Mouse (Mus musculus) hindbrain, embryonic 11.5 days (tissue): ENCODE data around the gene Pik3r4. TPM values are rescaled to one million over a fixed set of nuclear protein-coding genes. Genes with fewer than 3 reads are reported as not detected.
"Not testable (repeated sequence)": the region's sequence is repeated elsewhere in the genome, so short reads cannot be mapped to it uniquely, and the experiment has no call there.

Experiments
- ATAC-seq: fragments of 200-750 bp; cut with Nextera tagmentation; 2 replicates; pipeline ENCODE4 v1.8.0; 2017; ENCODE audit warnings: mild to moderate bottlenecking, moderate TSS enrichment, moderate library complexity; ENCODE audit not compliant: low FRiP score
- DNase-seq: peaks from one replicate; pipeline ENCODE4 v3.0.0-alpha.2; 2015; ENCODE audit warnings: low spot score
- H3K27ac ChIP-seq: fragments of 300-500 bp; sonication (generic); 2 replicates; pipeline ENCODE4 v1.5.1; 2014; ENCODE audit warnings: mild to moderate bottlenecking, low read depth, low read length
- H3K27me3 ChIP-seq: fragments of 300-500 bp; sonication (generic); 2 replicates; pipeline ENCODE4 v1.6.1; 2014; ENCODE audit warnings: mild to moderate bottlenecking, low read length, moderate library complexity, mixed read lengths; ENCODE audit not compliant: control insufficient read depth, insufficient read depth
- H3K36me3 ChIP-seq: fragments of 300-500 bp; sonication (generic); 2 replicates; pipeline ENCODE4 v1.6.1; 2014; ENCODE audit warnings: mild to moderate bottlenecking, low read length, moderate library complexity, mixed read lengths; ENCODE audit not compliant: control insufficient read depth, insufficient read depth
- H3K4me1 ChIP-seq: fragments of 300-500 bp; sonication (generic); replicated peaks from 2 replicates; pipeline ENCODE4 v1.6.1; 2014; ENCODE audit warnings: low read length, mixed read lengths; ENCODE audit not compliant: control insufficient read depth, insufficient read depth
- H3K4me2 ChIP-seq: fragments of 300-500 bp; sonication (generic); replicated peaks from 2 replicates; pipeline ENCODE4 v1.6.1; 2014; ENCODE audit warnings: mild to moderate bottlenecking, low read depth, low read length
- H3K4me3 ChIP-seq: fragments of 300-500 bp; sonication (generic); 2 replicates; pipeline ENCODE4 v1.5.1; 2014; ENCODE audit warnings: low read depth, low read length
- H3K9ac ChIP-seq: fragments of 300-500 bp; sonication (generic); 2 replicates; pipeline ENCODE4 v1.6.1; 2014; ENCODE audit warnings: low read depth, low read length
- H3K9me3 ChIP-seq: fragments of 300-500 bp; sonication (generic); 2 replicates; pipeline ENCODE4 v1.6.1; 2016; ENCODE audit warnings: low read length; ENCODE audit not compliant: control insufficient read depth
- WGBS: fragments of 180-500 bp; shearing (Covaris S2); extraction: QIAGEN DNeasy Blood & Tissue Kit; methylation state at CpG from one replicate; pipeline ENCODE4 v1.1.7; 2014; 5-methylcytosine and 5-hydroxymethylcytosine counted together
- polyA plus RNA-seq: library from polyadenylated mRNA; unstranded; fragments of >200 nt; fragmentation: Nextera tagmentation; extraction: Ambion mirVana; gene quantifications from 2 replicates; pipeline ENCODE4 v1.2.1, GENCODE M21; 2014

The Pik3r4 gene
- polyA plus RNA-seq, result 23.0 and 26.8 TPM in 2 replicates

GRCm38 (mm10) chr9:105642460-105643371 lies at the start of gene Pik3r4:
Gene Pik3r4, plus strand, starts transcription at chr9:105642978.
- H3K4me2 ChIP-seq, result peak within 1 kb of the TSS; percentile 50
- DNase-seq, result peak; percentile 90
- no peak within 1 kb of the TSS for H3K27ac ChIP-seq
- H3K27me3 ChIP-seq, result no peaks in the 10 kb centered on the region
- H3K36me3 ChIP-seq, result 0 out of 2 replicates have a peak, but pooled peaks cover 3% of the 10 kb centered on the region
- no peaks in the 10 kb centered on the region for H3K9me3 ChIP-seq
- peak within 1 kb of the TSS; percentile 82 for H3K4me3 ChIP-seq
- WGBS, result 5% methylated on average over 37 of the region's 37 CpGs
- no peaks in the 10 kb centered on the region for H3K4me1 ChIP-seq
- H3K9ac ChIP-seq, result peak within 1 kb of the TSS; percentile 51
- ATAC-seq, result peak; percentile 88

- ATAC-seq (no peak), DNase-seq (no peak)
- Histone ChIP-seq H3K9me3 (no peaks in the 10 kb centered on the region), H3K27me3 (no peaks in the 10 kb centered on the region), H3K27ac (no peak overlapping the region), H3K4me1 (no peaks in the 10 kb centered on the region), H3K4me2 (no peak overlapping the region), H3K4me3 (no peak overlapping the region), H3K9ac (no peak overlapping the region), H3K36me3 (no peaks in the 10 kb centered on the region)
- WGBS, result 79% methylated on average over 4 of the region's 4 CpGs
These were observed 43.9 kb upstream of the Pik3r4 start for GRCm38 (mm10) chr9:105598906-105599305.

- WGBS, result 93% methylated on average over 15 of the region's 15 CpGs
- DNase-seq (no peak), ATAC-seq (no peak)
- Histone ChIP-seq H3K9me3 (no peaks in the 10 kb centered on the region), H3K4me3 (no peak overlapping the region), H3K27ac (no peak overlapping the region), H3K27me3 (no peaks in the 10 kb centered on the region), H3K4me1 (no peaks in the 10 kb centered on the region), H3K36me3 (no peaks in the 10 kb centered on the region), H3K9ac (no peak overlapping the region), H3K4me2 (no peak overlapping the region)
These were observed 30.6 kb upstream of the Pik3r4 start for GRCm38 (mm10) chr9:105611980-105612771.

- no peak for DNase-seq
These were observed 29.9 kb upstream of the Pik3r4 start for GRCm38 (mm10) chr9:105612919-105613318.

GRCm38 (mm10) chr9:105615952-105616351 lies 26.8 kb upstream of the Pik3r4 start:
- H3K4me1 ChIP-seq, result no peaks in the 10 kb centered on the region
- H3K4me2 ChIP-seq, result no peak overlapping the region
- no peak overlapping the region for H3K4me3 ChIP-seq
- no peaks in the 10 kb centered on the region for H3K9me3 ChIP-seq
- H3K27me3 ChIP-seq, result no peaks in the 10 kb centered on the region
- no peaks in the 10 kb centered on the region for H3K36me3 ChIP-seq
- 81% methylated on average over 2 of the region's 2 CpGs for WGBS
- H3K27ac ChIP-seq, result no peak overlapping the region
- ATAC-seq (no peak), DNase-seq (no peak)
- no peak overlapping the region for H3K9ac ChIP-seq

More at GRCm38 (mm10) chr9:105612919-105613318, 29.9 kb upstream of the Pik3r4 start:
- Histone ChIP-seq H3K9me3 (no peaks in the 10 kb centered on the region), H3K4me3 (no peak overlapping the region), H3K36me3 (no peaks in the 10 kb centered on the region), H3K9ac (no peak overlapping the region), H3K27ac (no peak overlapping the region), H3K4me1 (no peaks in the 10 kb centered on the region), H3K27me3 (no peaks in the 10 kb centered on the region), H3K4me2 (no peak overlapping the region)
- ATAC-seq, result no peak
- WGBS, result 82% methylated on average over 7 of the region's 7 CpGs

GRCm38 (mm10) chr9:105617274-105617673 lies 25.5 kb upstream of the Pik3r4 start:
- not testable (repeated sequence) for H3K9ac ChIP-seq, H3K4me2 ChIP-seq, H3K27ac ChIP-seq, H3K36me3 ChIP-seq, H3K4me1 ChIP-seq, H3K4me3 ChIP-seq, H3K9me3 ChIP-seq, ATAC-seq, H3K27me3 ChIP-seq
- peak; percentile 75 for DNase-seq

- WGBS, result 88% methylated on average over 2 of the region's 2 CpGs
- DNase-seq (no peak), ATAC-seq (no peak)
- H3K4me1 ChIP-seq, result no peaks in the 10 kb centered on the region
- H3K9me3 ChIP-seq, result no peaks in the 10 kb centered on the region
- no peak overlapping the region for H3K4me3 ChIP-seq
- no peaks in the 10 kb centered on the region for H3K27me3 ChIP-seq
- no peaks in the 10 kb centered on the region for H3K36me3 ChIP-seq
- H3K9ac ChIP-seq, result no peak overlapping the region
- no peak overlapping the region for H3K27ac ChIP-seq
- H3K4me2 ChIP-seq, result no peak overlapping the region
These were observed 8.8 kb upstream of the Pik3r4 start for GRCm38 (mm10) chr9:105633961-105634360.

GRCm38 (mm10) chr9:105641377-105641776 lies 1.4 kb upstream of the Pik3r4 start:
- not testable (repeated sequence) for H3K9me3 ChIP-seq, H3K36me3 ChIP-seq, H3K27me3 ChIP-seq, H3K4me3 ChIP-seq, H3K4me2 ChIP-seq, H3K4me1 ChIP-seq, DNase-seq, H3K27ac ChIP-seq, H3K9ac ChIP-seq, ATAC-seq
- 71% methylated on average over 6 of the region's 6 CpGs for WGBS
